Mouse (Mus musculus): ENCODE measurements around the gene Wdpcp. TPM values are rescaled to one million over a fixed set of nuclear protein-coding genes. Genes with fewer than 3 reads are reported as not detected.

Wdpcp gene
- polyA plus RNA-seq, 1 experiment from 2014 or later, result 10.7 TPM

GRCm38 (mm10) chr11:21864000-21864399 is 292.0 kb downstream of the Wdpcp start:
- no peak overlapping the region for H3K4me2 ChIP-seq
- WGBS, result 46% methylated on average over 6 of the region's 6 CpGs
- H3K4me3 ChIP-seq (ENCODE audit: low read depth, low read length), result no peak overlapping the region
- H3K27me3 ChIP-seq (ENCODE audit: insufficient read depth, low read length), result no peaks in the 10 kb centered on the region
- H3K27ac ChIP-seq (ENCODE audit: low read depth), result no peak overlapping the region
- ATAC-seq (ENCODE audit: insufficient read depth), result no peak
- H3K9me3 ChIP-seq (ENCODE audit: low read depth, low read length), result no peaks in the 10 kb centered on the region
- no peaks in the 10 kb centered on the region for H3K4me1 ChIP-seq (ENCODE audit: insufficient read depth)
- DNase-seq, result peak; percentile 30
- H3K36me3 ChIP-seq (ENCODE audit: insufficient read depth), result no peaks in the 10 kb centered on the region
- H3K9ac ChIP-seq, result no peak overlapping the region
- TF ChIP-seq CTCF (IDR thresholded peaks at IDR 0.05; ENCODE audit: low read depth), result no peak

- no peak for TF ChIP-seq CTCF (IDR thresholded peaks at IDR 0.05; ENCODE audit: low read depth)
- no peaks in the 10 kb centered on the region for H3K36me3 ChIP-seq (ENCODE audit: insufficient read depth)
- no peak overlapping the region for H3K4me3 ChIP-seq (ENCODE audit: low read depth, low read length)
- no peaks in the 10 kb centered on the region for H3K9me3 ChIP-seq (ENCODE audit: low read depth, low read length)
- ATAC-seq (ENCODE audit: insufficient read depth), result no peak
- no peak overlapping the region for H3K4me2 ChIP-seq
- DNase-seq, result no peak
- 85% methylated on average over 6 of the region's 6 CpGs for WGBS
- H3K4me1 ChIP-seq (ENCODE audit: insufficient read depth), result no peaks in the 10 kb centered on the region
- no peak overlapping the region for H3K27ac ChIP-seq (ENCODE audit: low read depth)
- no peaks in the 10 kb centered on the region for H3K27me3 ChIP-seq (ENCODE audit: insufficient read depth, low read length)
- no peak overlapping the region for H3K9ac ChIP-seq
Measured at GRCm38 (mm10) chr11:21864516-21864915, 292.5 kb downstream of the Wdpcp start.

- H3K4me1 ChIP-seq (ENCODE audit: insufficient read depth), result no peaks in the 10 kb centered on the region
- no peak overlapping the region for H3K27ac ChIP-seq (ENCODE audit: low read depth)
- H3K4me2 ChIP-seq, result no peak overlapping the region
- DNase-seq, result no peak
- ATAC-seq (ENCODE audit: insufficient read depth), result no peak
- WGBS, result 60% methylated on average over 3 of the region's 3 CpGs
- H3K4me3 ChIP-seq (ENCODE audit: low read depth, low read length), result no peak overlapping the region
- no peaks in the 10 kb centered on the region for H3K9me3 ChIP-seq (ENCODE audit: low read depth, low read length)
- no peak for TF ChIP-seq CTCF (IDR thresholded peaks at IDR 0.05; ENCODE audit: low read depth)
- H3K36me3 ChIP-seq (ENCODE audit: insufficient read depth), result no peaks in the 10 kb centered on the region
- no peak overlapping the region for H3K9ac ChIP-seq
- H3K27me3 ChIP-seq (ENCODE audit: insufficient read depth, low read length), result no peaks in the 10 kb centered on the region
Measured at GRCm38 (mm10) chr11:21868675-21869074, 296.6 kb downstream of the Wdpcp start.

DNA sequence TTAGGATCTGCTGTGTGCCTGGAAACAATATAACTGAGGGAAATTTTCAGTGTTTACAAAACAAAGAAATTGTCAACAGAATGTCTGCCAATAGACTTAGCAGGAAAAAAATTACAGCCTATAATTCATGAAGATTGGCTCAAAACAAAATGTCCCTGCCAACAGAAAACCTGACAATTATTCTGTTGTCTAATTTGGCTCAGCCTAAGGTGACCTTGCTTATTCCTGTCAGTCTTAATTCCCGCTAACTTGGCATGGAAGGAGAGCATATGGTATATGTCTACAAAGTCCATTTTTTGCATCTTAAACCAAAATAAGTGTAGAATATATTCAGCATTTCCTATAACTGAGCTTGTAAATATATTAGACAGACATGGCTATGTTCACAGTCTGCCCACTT is 298.8 kb downstream of the Wdpcp start:
- Histone ChIP-seq H3K9ac (no peak overlapping the region), H3K4me3 (ENCODE audit: low read depth, low read length) (no peak overlapping the region), H3K4me1 (ENCODE audit: insufficient read depth) (no peaks in the 10 kb centered on the region), H3K4me2 (no peak overlapping the region), H3K27me3 (ENCODE audit: insufficient read depth, low read length) (no peaks in the 10 kb centered on the region), H3K36me3 (ENCODE audit: insufficient read depth) (no peaks in the 10 kb centered on the region), H3K9me3 (ENCODE audit: low read depth, low read length) (no peaks in the 10 kb centered on the region), H3K27ac (ENCODE audit: low read depth) (no peak overlapping the region)
- TF ChIP-seq CTCF (IDR thresholded peaks at IDR 0.05; ENCODE audit: low read depth), result no peak
- ATAC-seq (ENCODE audit: insufficient read depth) (no peak), DNase-seq (no peak)
- WGBS, result 67% methylated on average over 1 of the region's 1 CpGs

GRCm38 (mm10) chr11:21871728-21872127 is 299.7 kb downstream of the Wdpcp start:
- Histone ChIP-seq H3K4me1 (ENCODE audit: insufficient read depth) (no peaks in the 10 kb centered on the region), H3K9me3 (ENCODE audit: low read depth, low read length) (no peaks in the 10 kb centered on the region), H3K4me3 (ENCODE audit: low read depth, low read length) (no peak overlapping the region), H3K4me2 (no peak overlapping the region), H3K27ac (ENCODE audit: low read depth) (no peak overlapping the region), H3K36me3 (ENCODE audit: insufficient read depth) (no peaks in the 10 kb centered on the region), H3K27me3 (ENCODE audit: insufficient read depth, low read length) (no peaks in the 10 kb centered on the region), H3K9ac (no peak overlapping the region)
- ATAC-seq (ENCODE audit: insufficient read depth) (no peak), DNase-seq (no peak)
- 60% methylated on average over 4 of the region's 4 CpGs for WGBS
- no peak for TF ChIP-seq CTCF (IDR thresholded peaks at IDR 0.05; ENCODE audit: low read depth)

DNA sequence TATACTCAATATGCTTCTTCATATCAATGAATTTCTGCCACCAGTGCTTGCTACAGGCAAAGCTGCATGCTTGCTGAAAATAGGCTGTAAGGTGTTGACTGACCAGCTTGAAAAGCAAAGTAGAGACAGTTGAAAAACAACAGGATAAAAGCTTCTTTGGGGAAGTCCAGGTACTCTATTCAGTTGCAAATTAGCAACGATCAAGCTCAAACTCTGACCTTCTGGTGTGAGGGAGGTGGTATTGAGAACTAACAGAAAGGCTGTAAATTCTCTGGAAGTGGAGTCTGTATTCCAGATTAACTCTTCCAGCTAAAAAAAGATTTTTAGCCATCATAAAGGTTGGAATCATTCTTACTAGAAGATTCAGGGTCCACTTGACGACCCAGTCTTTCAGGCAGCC is 303.0 kb downstream of the Wdpcp start:
- no peak overlapping the region for H3K27ac ChIP-seq (ENCODE audit: low read depth)
- DNase-seq (no peak), ATAC-seq (ENCODE audit: insufficient read depth) (no peak)
- 81% methylated on average over 2 of the region's 2 CpGs for WGBS
- no peaks in the 10 kb centered on the region for H3K27me3 ChIP-seq (ENCODE audit: insufficient read depth, low read length)
- H3K9ac ChIP-seq, result no peak overlapping the region
- H3K9me3 ChIP-seq (ENCODE audit: low read depth, low read length), result no peaks in the 10 kb centered on the region
- no peak overlapping the region for H3K4me3 ChIP-seq (ENCODE audit: low read depth, low read length)
- H3K4me1 ChIP-seq (ENCODE audit: insufficient read depth), result no peaks in the 10 kb centered on the region
- no peak overlapping the region for H3K4me2 ChIP-seq
- no peak for TF ChIP-seq CTCF (IDR thresholded peaks at IDR 0.05; ENCODE audit: low read depth)
- H3K36me3 ChIP-seq (ENCODE audit: insufficient read depth), result no peaks in the 10 kb centered on the region

DNA sequence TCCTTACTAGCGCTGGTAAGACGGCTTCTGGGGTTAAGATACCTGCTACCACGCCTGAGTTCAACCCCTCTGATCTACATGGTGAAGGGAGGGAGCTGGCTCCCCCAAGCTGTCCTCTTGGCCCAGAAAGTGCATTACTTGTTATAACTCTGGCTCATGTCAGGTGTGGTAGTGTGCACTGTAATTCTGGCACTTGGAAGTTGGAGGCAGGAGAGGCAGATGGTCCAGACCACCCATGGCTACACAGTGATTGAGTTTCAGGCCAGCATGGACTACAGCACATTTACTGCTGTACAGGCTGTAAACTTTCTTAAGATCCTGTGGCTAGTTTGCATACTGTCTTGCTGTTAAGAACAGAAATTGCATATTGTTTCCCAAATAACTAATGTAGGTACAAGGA is 322.7 kb downstream of the Wdpcp start:
- Histone ChIP-seq H3K9ac (no peak overlapping the region), H3K4me1 (ENCODE audit: insufficient read depth) (no peaks in the 10 kb centered on the region), H3K27me3 (ENCODE audit: insufficient read depth, low read length) (no peaks in the 10 kb centered on the region), H3K36me3 (ENCODE audit: insufficient read depth) (no peaks in the 10 kb centered on the region), H3K4me2 (no peak overlapping the region), H3K27ac (ENCODE audit: low read depth) (no peak overlapping the region), H3K4me3 (ENCODE audit: low read depth, low read length) (no peak overlapping the region), H3K9me3 (ENCODE audit: low read depth, low read length) (no peaks in the 10 kb centered on the region)
- DNase-seq (no peak), ATAC-seq (ENCODE audit: insufficient read depth) (no peak)
- 75% methylated on average over 3 of the region's 3 CpGs for WGBS
- no peak for TF ChIP-seq CTCF (IDR thresholded peaks at IDR 0.05; ENCODE audit: low read depth)

GRCm38 (mm10) chr11:21922531-21922930 is 350.5 kb downstream of the Wdpcp start:
- TF ChIP-seq CTCF (IDR thresholded peaks at IDR 0.05; ENCODE audit: low read depth), result no peak
- ATAC-seq (ENCODE audit: insufficient read depth) (no peak), DNase-seq (no peak)
- H3K27ac ChIP-seq (ENCODE audit: low read depth), result no peak overlapping the region
- no peaks in the 10 kb centered on the region for H3K4me1 ChIP-seq (ENCODE audit: insufficient read depth)
- H3K4me2 ChIP-seq, result no peak overlapping the region
- H3K27me3 ChIP-seq (ENCODE audit: insufficient read depth, low read length), result no peaks in the 10 kb centered on the region
- 83% methylated on average over 3 of the region's 3 CpGs for WGBS
- H3K36me3 ChIP-seq (ENCODE audit: insufficient read depth), result no peaks in the 10 kb centered on the region
- no peaks in the 10 kb centered on the region for H3K9me3 ChIP-seq (ENCODE audit: low read depth, low read length)
- no peak overlapping the region for H3K9ac ChIP-seq
- H3K4me3 ChIP-seq (ENCODE audit: low read depth, low read length), result no peak overlapping the region

Small RNA genes within 50 kb of the gene (microRNA-seq; reads per million reads assigned to microRNA genes)
- gene Gm22990 (ENCODE audit: borderline number of aligned reads), result not detected

Other genes with a start within 250 kb of the Wdpcp start
- 83.6 and 86.6 TPM in 2 replicates for gene Ugp2, start 201.0 kb upstream of the Wdpcp start, polyA plus RNA-seq (2014; fragmentation: Nextera tagmentation; extraction: Ambion mirVana)
- gene Mdh1, start 132 bp downstream of the Wdpcp start, polyA plus RNA-seq (2014; fragmentation: Nextera tagmentation; extraction: Ambion mirVana), result 330 and 378 TPM in 2 replicates